Mouse (Mus musculus): ENCODE results near the gene Zfp943.
A peak's percentile ranks its signal among the peaks of the same experiment; 100 is the strongest.
"Not testable (repeated sequence)": the region's sequence is repeated elsewhere in the genome, so short reads cannot be mapped to it uniquely, and the experiment has no call there.

The Zfp943 gene

GRCm38 (mm10) chr17:21962107-21962907 is at the start of gene Zfp943, which contains the start of gene Zfp942:
Gene Zfp943, plus strand, starts transcription at chr17:21962552.
Gene Zfp942, minus strand, starts transcription at chr17:21962464.
- DNase-seq: peak; percentile 98

- DNase-seq: no peak
These were observed 950 bp downstream of the Zfp943 start for GRCm38 (mm10) chr17:21963302-21963701.

GRCm38 (mm10) chr17:22035594-22035993 is 73.2 kb downstream of the Zfp943 start:
- not testable (repeated sequence) for DNase-seq

- peak; percentile 79 for DNase-seq
These were observed 87.1 kb downstream of the Zfp943 start for GRCm38 (mm10) chr17:22049403-22049802.

GRCm38 (mm10) chr17:22053211-22053610 is 90.9 kb downstream of the Zfp943 start:
- DNase-seq: peak; percentile 92

GRCm38 (mm10) chr17:22081031-22081631 is 118.8 kb downstream of the Zfp943 start:
- peak; percentile 96 for DNase-seq

- DNase-seq: not testable (repeated sequence)
These were observed 120.9 kb downstream of the Zfp943 start for GRCm38 (mm10) chr17:22083224-22083623.

- DNase-seq: no peak
These were observed 156.4 kb downstream of the Zfp943 start for GRCm38 (mm10) chr17:22118770-22119169.

Data from heart, adult 11 months (tissue).